Mouse (Mus musculus): ENCODE results near the gene Tnp1. TPM values are rescaled to one million over a fixed set of nuclear protein-coding genes. Genes with fewer than 3 reads are reported as not detected.

Tnp1 gene
- total RNA-seq (2021) = not detected
- long read RNA-seq, experiment 1 = 0 reads
- long read RNA-seq, experiment 2 = 0 reads

GRCm38 (mm10) chr1:73015731-73016130 is at the start of gene Tnp1:
Gene Tnp1 (minus strand): TSS chr1:73015909.
- DNase-seq (ENCODE audit: low spot score in 2 of 2) = no peak

GRCm38 (mm10) chr1:73064336-73064735 is 48.6 kb upstream of the Tnp1 start:
- no peak for DNase-seq (ENCODE audit: low spot score in 2 of 2)

- no peak for DNase-seq (ENCODE audit: low spot score in 2 of 2)
Measured at GRCm38 (mm10) chr1:73061491-73062233, 46.0 kb upstream of the Tnp1 start.

GRCm38 (mm10) chr1:73060271-73060670 is 44.6 kb upstream of the Tnp1 start:
- DNase-seq (ENCODE audit: low spot score in 2 of 2) = no peak

- no peak for DNase-seq (ENCODE audit: low spot score in 2 of 2)
Measured at GRCm38 (mm10) chr1:73056266-73057001, 40.7 kb upstream of the Tnp1 start.

GRCm38 (mm10) chr1:73055820-73056219 is 40.1 kb upstream of the Tnp1 start:
- no peak for DNase-seq (ENCODE audit: low spot score in 2 of 2)

- DNase-seq (ENCODE audit: low spot score in 2 of 2) = no peak
Measured at GRCm38 (mm10) chr1:73055206-73055605, 39.5 kb upstream of the Tnp1 start.

GRCm38 (mm10) chr1:73053545-73054326 is 38.0 kb upstream of the Tnp1 start:
- DNase-seq (ENCODE audit: low spot score in 2 of 2) = no peak

GRCm38 (mm10) chr1:73046896-73047672 is 31.4 kb upstream of the Tnp1 start:
- no peak for DNase-seq (ENCODE audit: low spot score in 2 of 2)

- no peak for DNase-seq (ENCODE audit: low spot score in 2 of 2)
Measured at GRCm38 (mm10) chr1:73045948-73046685, 30.4 kb upstream of the Tnp1 start.

- no peak for DNase-seq (ENCODE audit: low spot score in 2 of 2)
Measured at GRCm38 (mm10) chr1:73043671-73044070, 28.0 kb upstream of the Tnp1 start.

- no peak for DNase-seq (ENCODE audit: low spot score in 2 of 2)
Measured at GRCm38 (mm10) chr1:73040691-73041425, 25.1 kb upstream of the Tnp1 start.

GRCm38 (mm10) chr1:73038532-73038931 is 22.8 kb upstream of the Tnp1 start:
- DNase-seq (ENCODE audit: low spot score in 2 of 2) = no peak

GRCm38 (mm10) chr1:73036536-73036935 is 20.8 kb upstream of the Tnp1 start:
- no peak for DNase-seq (ENCODE audit: low spot score in 2 of 2)

GRCm38 (mm10) chr1:73035726-73036125 is 20.0 kb upstream of the Tnp1 start:
- no peak for DNase-seq (ENCODE audit: low spot score in 2 of 2)

GRCm38 (mm10) chr1:73032491-73032890 is 16.8 kb upstream of the Tnp1 start:
- no peak for DNase-seq (ENCODE audit: low spot score in 2 of 2)

GRCm38 (mm10) chr1:73028741-73029140 is 13.0 kb upstream of the Tnp1 start:
- DNase-seq (ENCODE audit: low spot score in 2 of 2) = no peak

- no peak for DNase-seq (ENCODE audit: low spot score in 2 of 2)
Measured at GRCm38 (mm10) chr1:73027381-73027780, 11.7 kb upstream of the Tnp1 start.

- no peak for DNase-seq (ENCODE audit: low spot score in 2 of 2)
Measured at GRCm38 (mm10) chr1:73026786-73027299, 11.1 kb upstream of the Tnp1 start.
